Mouse (Mus musculus) limb, embryonic 14.5 days (tissue): ENCODE data around the gene Mpzl2. TPM values are rescaled to one million over a fixed set of nuclear protein-coding genes. Genes with fewer than 3 reads are reported as not detected.

ENCODE experiments used
- ATAC-seq: fragments of 200-750 bp; cut with Nextera tagmentation; 2 replicates; pipeline ENCODE4 v1.8.0; 2017; ENCODE audit warnings: low read depth, moderate number of reproducible peaks, moderate TSS enrichment; ENCODE audit not compliant: low FRiP score
- DNase-seq: peaks from one replicate; pipeline ENCODE4 v3.0.0-alpha.2; 2015; ENCODE audit warnings: low spot score
- H3K27ac ChIP-seq: fragments of 300-500 bp; sonication (generic); replicated peaks from 2 replicates; pipeline ENCODE4 v1.5.1; 2014; ENCODE audit warnings: low read depth, mild to moderate bottlenecking, low read length, moderate library complexity, mixed read lengths
- H3K27me3 ChIP-seq: fragments of 300-500 bp; sonication (generic); 2 replicates; pipeline ENCODE4 v1.6.1; 2014; ENCODE audit warnings: low read length, mixed read lengths; ENCODE audit not compliant: control insufficient read depth, insufficient read depth
- H3K36me3 ChIP-seq: fragments of 300-500 bp; sonication (generic); 2 replicates; pipeline ENCODE4 v1.6.1; 2014; ENCODE audit warnings: mild to moderate bottlenecking, low read length, moderate library complexity, mixed read lengths; ENCODE audit not compliant: control insufficient read depth, insufficient read depth
- H3K4me1 ChIP-seq: fragments of 300-500 bp; sonication (generic); 2 replicates; pipeline ENCODE4 v1.6.1; 2014; ENCODE audit warnings: antibody characterized with exemption, low read length, mixed read lengths; ENCODE audit not compliant: control insufficient read depth, insufficient read depth
- H3K4me2 ChIP-seq: fragments of 300-500 bp; sonication (generic); replicated peaks from 2 replicates; pipeline ENCODE4 v1.6.1; 2014; ENCODE audit warnings: low read depth, mild to moderate bottlenecking, low read length, moderate library complexity; ENCODE audit not compliant: severe bottlenecking
- H3K4me3 ChIP-seq: fragments of 300-500 bp; sonication (generic); replicated peaks from 2 replicates; pipeline ENCODE4 v1.5.1; 2014; ENCODE audit warnings: low read length
- H3K9ac ChIP-seq: fragments of 300-500 bp; sonication (generic); 2 replicates; pipeline ENCODE4 v1.6.1; 2014; ENCODE audit warnings: mild to moderate bottlenecking, low read depth, low read length, moderate library complexity; ENCODE audit not compliant: severe bottlenecking
- H3K9me3 ChIP-seq: fragments of 300-500 bp; sonication (generic); 2 replicates; pipeline ENCODE4 v1.6.1; 2016; ENCODE audit warnings: low read length; ENCODE audit not compliant: control insufficient read depth
- POLR2A ChIP-seq: fragments of 200-500 bp; IDR thresholded peaks from 2 replicates; pipeline ENCODE4 v1.8.0; 2012; ENCODE audit warnings: inconsistent platforms, mild to moderate bottlenecking, moderate library complexity, borderline replicate concordance; ENCODE audit not compliant: insufficient read depth, insufficient read length; ENCODE audit errors: extremely low read depth
- WGBS: fragments of 180-500 bp; shearing (Covaris S2); extraction: QIAGEN DNeasy Blood & Tissue Kit; methylation state at CpG from one replicate; pipeline ENCODE4 v1.1.7; 2014; 5-methylcytosine and 5-hydroxymethylcytosine counted together
- polyA plus RNA-seq, 2 experiments: library from polyadenylated mRNA; depleted of rRNA in 1 of 2; stranded (reverse) in 1 of 2; unstranded in 1 of 2; fragments of >200 nt; fragmentation: Nextera tagmentation in 1 of 2; extraction: Ambion mirVana in 1 of 2; gene quantifications; 2 replicates each; pipeline versions ENCODE4 v1.2.1 to v1.2.3; 2012 to 2014

Gene Mpzl2
- polyA plus RNA-seq, 2 experiments = 21.8 to 22.6 TPM

DNA sequence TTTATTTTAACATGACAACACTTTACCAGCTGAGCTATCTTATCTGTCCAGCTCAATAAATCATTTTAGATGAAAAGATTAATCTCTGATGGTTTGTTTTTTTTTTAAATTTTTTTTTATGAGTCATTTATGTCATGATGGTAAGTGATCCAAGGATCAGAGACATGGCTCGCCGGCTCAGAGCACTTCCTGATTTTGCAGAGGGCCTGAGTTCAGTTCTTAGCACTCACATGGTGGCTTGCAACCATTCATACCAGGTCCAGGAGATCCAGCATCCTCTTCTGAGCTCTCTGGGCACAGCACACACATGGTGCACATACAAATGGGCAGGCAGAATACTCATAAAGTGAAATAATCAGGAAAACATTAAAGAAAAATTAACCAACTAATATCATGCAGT, 10.7 kb downstream of the Mpzl2 start:
- H3K4me3 ChIP-seq = no peak overlapping the region
- H3K4me1 ChIP-seq = no peaks in the 10 kb centered on the region
- no peak overlapping the region for H3K27ac ChIP-seq
- H3K9ac ChIP-seq = no peak overlapping the region
- no peaks in the 10 kb centered on the region for H3K27me3 ChIP-seq
- H3K9me3 ChIP-seq = no peaks in the 10 kb centered on the region
- no peak overlapping the region for H3K4me2 ChIP-seq
- 95% methylated on average over 2 of the region's 2 CpGs for WGBS
- no peak for DNase-seq
- H3K36me3 ChIP-seq = no peaks in the 10 kb centered on the region; the same call in 1 of the 2 replicates
- ATAC-seq = no peak
- no peak for TF ChIP-seq POLR2A

DNA sequence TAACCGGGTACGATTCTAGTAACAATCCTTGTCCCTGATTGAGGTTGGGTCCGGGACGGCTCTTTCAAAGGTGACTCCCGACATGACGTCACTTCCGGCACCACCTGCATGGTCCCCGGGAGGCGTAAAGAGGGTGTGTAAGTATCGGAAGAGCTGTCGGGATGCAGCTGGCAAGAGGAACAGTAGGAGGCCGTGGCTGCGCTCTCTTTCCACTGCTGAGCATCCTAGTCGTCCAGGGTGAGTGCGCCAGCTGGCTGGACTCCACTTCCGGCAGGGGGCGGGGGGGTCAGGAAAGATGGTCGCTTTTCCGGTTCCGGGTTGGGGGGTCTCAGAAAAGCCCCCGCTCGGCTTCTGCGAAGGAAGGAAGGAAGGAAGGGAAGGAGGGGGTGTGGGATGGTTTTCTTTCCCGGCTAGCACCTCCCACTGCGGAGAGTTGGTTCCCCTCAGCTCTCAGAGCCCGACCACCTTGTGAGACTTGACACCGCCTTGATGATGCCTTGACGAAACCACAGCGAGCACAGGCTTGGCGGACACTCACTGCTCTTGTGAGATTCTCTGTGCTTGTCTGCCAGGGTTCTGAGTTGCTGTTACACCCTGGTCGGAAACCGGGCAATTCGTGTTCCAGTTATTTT, 15.6 kb downstream of the Mpzl2 start, which contains the start of gene Mpzl3:
Gene Mpzl3 (plus strand): TSS at position 105 of the 632 bp plus-strand sequence.
- no peaks in the 10 kb centered on the region for H3K27me3 ChIP-seq
- H3K4me3 ChIP-seq = peak within 1 kb of the TSS; percentile 60
- ATAC-seq (peak; percentile 99), DNase-seq (peak; percentile 94)
- under 1% methylated on average over 30 of the region's 33 CpGs for WGBS
- no peaks in the 10 kb centered on the region for H3K9me3 ChIP-seq
- peak within 1 kb of the TSS; percentile 54 for H3K9ac ChIP-seq
- H3K27ac ChIP-seq = peak within 1 kb of the TSS; percentile 95
- H3K4me2 ChIP-seq = peak within 1 kb of the TSS; percentile 63
- no peaks in the 10 kb centered on the region; the same call in 1 of the 2 replicates for H3K36me3 ChIP-seq
- TF ChIP-seq POLR2A = peak; percentile 74; the same call in 1 of the 2 replicates
- H3K4me1 ChIP-seq = no peaks in the 10 kb centered on the region

- Histone ChIP-seq H3K36me3 (no peaks in the 10 kb centered on the region), H3K9ac (no peak overlapping the region), H3K4me3 (no peak overlapping the region), H3K9me3 (no peaks in the 10 kb centered on the region), H3K4me1 (no peaks in the 10 kb centered on the region), H3K27me3 (no peaks in the 10 kb centered on the region), H3K4me2 (no peak overlapping the region), H3K27ac (no peak overlapping the region)
- DNase-seq (no peak), ATAC-seq (no peak)
- 22% methylated on average over 5 of the region's 5 CpGs for WGBS
- TF ChIP-seq POLR2A = no peak
These were observed 18.8 kb downstream of the Mpzl2 start for GRCm38 (mm10) chr9:45058304-45058940.

DNA sequence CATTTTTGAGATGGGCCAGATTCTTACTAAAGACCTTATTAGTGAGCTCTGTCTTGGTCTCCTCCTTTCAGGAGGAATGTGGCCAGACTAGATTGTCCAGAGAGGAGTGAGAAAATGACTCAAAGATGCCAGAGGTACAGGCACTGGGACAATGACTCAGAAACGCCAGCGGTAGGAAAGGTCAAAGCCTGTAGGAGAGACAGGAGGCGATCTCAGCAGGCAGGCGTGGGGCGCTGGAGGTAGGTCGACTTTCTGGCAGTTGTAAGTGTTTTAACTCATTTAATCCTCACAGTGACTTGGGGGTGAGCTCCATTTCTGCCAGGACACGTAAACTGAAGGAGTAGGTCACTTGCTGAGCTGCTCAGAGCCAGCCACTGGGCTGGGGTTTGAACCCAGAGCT, 20.6 kb downstream of the Mpzl2 start:
- H3K4me1 ChIP-seq = no peaks in the 10 kb centered on the region
- no peaks in the 10 kb centered on the region for H3K36me3 ChIP-seq
- no peak for DNase-seq
- H3K9ac ChIP-seq = no peak overlapping the region
- no peaks in the 10 kb centered on the region for H3K9me3 ChIP-seq
- no peak for ATAC-seq
- H3K27ac ChIP-seq = no peak overlapping the region
- no peak for TF ChIP-seq POLR2A
- H3K4me2 ChIP-seq = no peak overlapping the region
- H3K27me3 ChIP-seq = no peaks in the 10 kb centered on the region
- no peak overlapping the region for H3K4me3 ChIP-seq
- 34% methylated on average over 7 of the region's 7 CpGs for WGBS

DNA sequence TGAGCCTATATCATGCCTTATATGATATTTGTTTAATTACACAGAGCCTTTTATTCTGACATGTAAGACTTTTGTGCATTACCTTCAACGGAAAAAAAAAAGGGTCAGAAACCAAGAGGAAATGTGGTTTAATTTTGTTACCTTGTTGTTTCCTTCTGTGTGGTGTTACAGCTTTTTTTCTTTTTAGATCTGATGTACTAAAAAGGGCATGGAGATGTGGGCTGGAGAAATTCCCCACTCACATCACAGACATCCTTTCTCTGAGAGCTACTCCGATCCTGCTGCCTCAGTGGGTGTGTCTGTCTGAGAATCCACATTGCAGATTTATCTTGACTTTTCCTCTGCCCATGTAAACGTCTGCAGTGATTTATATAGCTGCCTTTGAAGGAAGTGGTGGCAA, 23.1 kb downstream of the Mpzl2 start:
- 43% methylated on average over 3 of the region's 3 CpGs for whole genome bisulfite sequencing
- no peak overlapping the region for H3K27ac ChIP-seq

More for the DNA sequence above, 23.1 kb downstream of the Mpzl2 start:
- TF ChIP-seq POLR2A = no peak
- no peak overlapping the region for H3K9ac ChIP-seq
- H3K4me3 ChIP-seq = no peak overlapping the region
- DNase-seq (no peak), ATAC-seq (no peak)
- no peaks in the 10 kb centered on the region for H3K36me3 ChIP-seq
- no peaks in the 10 kb centered on the region for H3K9me3 ChIP-seq
- no peak overlapping the region for H3K4me2 ChIP-seq
- no peaks in the 10 kb centered on the region for H3K27me3 ChIP-seq
- no peaks in the 10 kb centered on the region for H3K4me1 ChIP-seq
